8 mouse cellular contexts compared by ENCODE assay signal in the genomic region with DNA sequence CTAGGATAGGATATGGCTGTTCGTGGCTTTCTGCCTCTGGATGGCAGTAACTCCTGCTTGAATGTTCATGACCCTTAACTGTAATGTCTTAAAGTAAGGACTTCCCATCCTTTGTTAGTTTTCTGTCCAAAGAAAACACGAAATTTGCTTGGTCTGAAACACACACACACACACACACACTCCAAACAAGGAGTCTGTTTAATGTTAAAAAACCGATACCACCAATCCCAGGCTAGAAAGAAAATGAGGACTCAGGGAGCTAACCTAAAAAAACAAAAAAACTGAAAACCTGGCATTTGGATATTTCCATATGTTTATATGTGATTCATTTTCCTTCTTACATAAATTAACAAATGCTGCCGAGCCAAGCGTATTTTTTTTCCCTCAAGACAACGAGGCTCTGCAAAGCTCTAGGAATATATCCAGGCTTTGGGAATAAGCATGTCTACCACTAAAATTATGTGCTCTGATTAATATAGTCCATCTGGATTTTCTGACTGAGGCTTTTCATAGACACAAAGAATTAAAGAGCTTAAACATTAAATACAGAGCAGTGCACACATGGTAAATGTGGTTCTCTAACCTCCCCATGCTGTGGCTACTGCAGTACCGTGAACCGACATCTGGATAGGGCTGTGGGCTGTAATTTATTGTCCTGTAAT.
DNase-seq lines count a peak whose midpoint lies in the region; ATAC-seq lines count a peak whose summit lies in the region.

No protein-coding gene starts in this region.

- no peak overlapping the region for H3K27ac ChIP-seq in hindbrain, embryonic 12.5 days
- no peak overlapping the region for H3K27ac ChIP-seq in hindbrain, embryonic 11.5 days (ENCODE audit: low read depth, low read length)
- H3K27ac ChIP-seq in limb, embryonic 12.5 days, result peak overlapping the region; percentile 64
- H3K27ac ChIP-seq in stomach, embryonic 14.5 days (ENCODE audit: low read length), result peak overlapping the region; percentile 78

- H3K4me1 ChIP-seq in hindbrain, embryonic 12.5 days, result no peaks in the 10 kb centered on the region
- H3K4me1 ChIP-seq in hindbrain, embryonic 11.5 days (replicated peaks; ENCODE audit: control insufficient read depth, insufficient read depth, low read length), result no peaks in the 10 kb centered on the region
- H3K4me1 ChIP-seq in limb, embryonic 12.5 days (replicated peaks), result peaks cover 13% of the 10 kb centered on the region
- H3K4me1 ChIP-seq in stomach, embryonic 14.5 days (ENCODE audit: control insufficient read depth, insufficient read depth, low read length), result 0 out of 2 replicates have a peak, but pooled peaks cover 4% of the 10 kb centered on the region

- H3K27me3 ChIP-seq in hindbrain, embryonic 12.5 days, result no peaks in the 10 kb centered on the region
- H3K27me3 ChIP-seq in hindbrain, embryonic 11.5 days (ENCODE audit: control insufficient read depth, insufficient read depth, low read length), result no peaks in the 10 kb centered on the region
- H3K27me3 ChIP-seq in limb, embryonic 12.5 days, result no peaks in the 10 kb centered on the region
- no peaks in the 10 kb centered on the region for H3K27me3 ChIP-seq in stomach, embryonic 14.5 days (ENCODE audit: control insufficient read depth, insufficient read depth, low read length)

- H3K36me3 ChIP-seq in hindbrain, embryonic 12.5 days, result no peaks in the 10 kb centered on the region
- no peaks in the 10 kb centered on the region for H3K36me3 ChIP-seq in hindbrain, embryonic 11.5 days (ENCODE audit: control insufficient read depth, insufficient read depth, low read length)
- no peaks in the 10 kb centered on the region for H3K36me3 ChIP-seq in limb, embryonic 12.5 days
- H3K36me3 ChIP-seq in stomach, embryonic 14.5 days (ENCODE audit: control insufficient read depth, insufficient read depth, low read length), result no peaks in the 10 kb centered on the region

- H3K4me2 ChIP-seq in hindbrain, embryonic 12.5 days (replicated peaks), result no peak overlapping the region
- no peak overlapping the region for H3K4me2 ChIP-seq in hindbrain, embryonic 11.5 days (replicated peaks; ENCODE audit: low read depth, low read length)
- no peak overlapping the region for H3K4me2 ChIP-seq in limb, embryonic 12.5 days
- H3K4me2 ChIP-seq in stomach, embryonic 14.5 days (replicated peaks; ENCODE audit: low read depth, low read length), result no peak overlapping the region

- peak; percentile 67; the same call in 1 of the 2 replicates for ATAC-seq in hindbrain, embryonic 12.5 days (ENCODE audit: low FRiP score)
- no peak for ATAC-seq in hindbrain, embryonic 11.5 days (ENCODE audit: low FRiP score)
- peak; percentile 85 for ATAC-seq in limb, embryonic 12.5 days (ENCODE audit: insufficient number of reproducible peaks, insufficient read depth, low FRiP score, low TSS enrichment, low read depth)
- peak; percentile 86 for ATAC-seq in stomach, embryonic 14.5 days (ENCODE audit: insufficient number of reproducible peaks, insufficient read depth, low FRiP score, low read depth)

- H3K9ac ChIP-seq in hindbrain, embryonic 12.5 days, result no peak overlapping the region
- no peak overlapping the region for H3K9ac ChIP-seq in hindbrain, embryonic 11.5 days (ENCODE audit: low read depth, low read length)
- no peak overlapping the region for H3K9ac ChIP-seq in limb, embryonic 12.5 days (replicated peaks)
- no peak overlapping the region for H3K9ac ChIP-seq in stomach, embryonic 14.5 days (replicated peaks; ENCODE audit: low read depth, low read length)

- no peaks in the 10 kb centered on the region for H3K9me3 ChIP-seq in hindbrain, embryonic 12.5 days (replicated peaks)
- H3K9me3 ChIP-seq in hindbrain, embryonic 11.5 days (ENCODE audit: control insufficient read depth, low read length), result no peaks in the 10 kb centered on the region
- no peaks in the 10 kb centered on the region for H3K9me3 ChIP-seq in limb, embryonic 12.5 days
- H3K9me3 ChIP-seq in stomach, embryonic 14.5 days (ENCODE audit: control insufficient read depth, low read depth, low read length), result no peaks in the 10 kb centered on the region

- no peak overlapping the region for H3K4me3 ChIP-seq in hindbrain, embryonic 12.5 days
- no peak overlapping the region for H3K4me3 ChIP-seq in hindbrain, embryonic 11.5 days (ENCODE audit: low read depth, low read length)
- no peak overlapping the region for H3K4me3 ChIP-seq in limb, embryonic 12.5 days (replicated peaks)
- H3K4me3 ChIP-seq in stomach, embryonic 14.5 days (ENCODE audit: low read depth, low read length), result no peak overlapping the region

- 71% methylated on average over 8 of the region's 8 CpGs for WGBS in hindbrain, embryonic 12.5 days
- WGBS in hindbrain, embryonic 11.5 days, result 74% methylated on average over 8 of the region's 8 CpGs
- WGBS in limb, embryonic 12.5 days, result 32% methylated on average over 8 of the region's 8 CpGs
- 37% methylated on average over 8 of the region's 8 CpGs for WGBS in stomach, embryonic 14.5 days

- DNase-seq in hindbrain, embryonic 11.5 days (ENCODE audit: low spot score), result no peak
- DNase-seq in cerebellum, adult 9-10 months, result peak; percentile 48
- DNase-seq in frontal cortex, adult 2 months (ENCODE audit: extremely low spot score in 1 of 2, low spot score in 1 of 2), result peak; percentile 48 to 74
- no peak for DNase-seq in urinary bladder, postnatal 10 days (ENCODE audit: low spot score)
- DNase-seq in B cell, adult 2 months, result no peak

Comparison
In these comparisons a context has a peak if more than half of its experiments do, and no peak if none do; other contexts are left out.
1. H3K27ac ChIP-seq: peak in limb, embryonic 12.5 days (single experiment) and stomach, embryonic 14.5 days (single experiment); none in hindbrain, embryonic 12.5 days (single experiment) and hindbrain, embryonic 11.5 days (single experiment).
2. DNase-seq: peak in cerebellum, adult 9-10 months (single experiment) and frontal cortex, adult 2 months (2 of 2); none in hindbrain, embryonic 11.5 days (single experiment), urinary bladder, postnatal 10 days (single experiment) and B cell, adult 2 months (0 of 2).